Mouse (Mus musculus) gastrocnemius, adult 2 months (tissue): Measurements from ENCODE around the gene Plekha4. TPM values are rescaled to one million over a fixed set of nuclear protein-coding genes. Genes with fewer than 3 reads are reported as not detected.
A peak's percentile ranks its signal among the peaks of the same experiment; 100 is the strongest.
"Not testable (repeated sequence)": the region's sequence is repeated elsewhere in the genome, so short reads cannot be mapped to it uniquely, and the experiment has no call there.

Experiments
- DNase-seq: peaks from one replicate; pipeline ENCODE4 v3.0.0; 2022
- H3K27ac ChIP-seq: fragments of 200-600 bp; 2 replicates; pipeline ENCODE4 v1.8.1; 2022; ENCODE audit warnings: mild to moderate bottlenecking
- H3K4me3 ChIP-seq: fragments of 200-600 bp; 2 replicates; pipeline ENCODE4 v1.8.1; 2022; ENCODE audit warnings: mild to moderate bottlenecking, moderate library complexity
- CTCF ChIP-seq: fragments of 200-600 bp; IDR thresholded peaks from 2 replicates; pipeline ENCODE4 v1.8.1; 2022; ENCODE audit warnings: antibody characterized with exemption, mild to moderate bottlenecking, moderate library complexity
- intact Hi-C: fragments of 180-260 bp; cut with DNase I; formaldehyde crosslinking; loops from one replicate; pipeline ENCODE4 v1.15.1; 2025
- long read RNA-seq, 2 experiments: library from polyadenylated mRNA; stranded (forward); transcript quantifications; one replicate each; pipeline ENCODE4 v2.0.0; 2021
- total RNA-seq, 2 experiments: library from RNA; stranded (reverse); gene quantifications; 2 replicates each; pipeline ENCODE4 v1.2.3; 2021

Gene Plekha4
- 1 to 10 TPM; 3.4 to 3.5 TPM for total RNA-seq
- long read RNA-seq, experiment 1, result 0 reads
- long read RNA-seq, experiment 2, partial matches to known transcripts, result 0 of 1 reads
- long read RNA-seq, experiment 2, other reads (novel, unspliced or antisense), result 1 of 1 reads

- H3K27ac ChIP-seq, result peak within 1 kb of the TSS; percentile 100
- H3K4me3 ChIP-seq, result peak within 1 kb of the TSS; percentile 92
- peak; percentile 96 for DNase-seq
- intact Hi-C loops, result loop anchor here (1.0 kb wide), 1 partner anchor 55 kb away; no protein-coding TSS in a partner anchor
- TF ChIP-seq CTCF, result no peak
Observed at GRCm38 (mm10) chr7:45525809-45526473, at the start of gene Plekha4, which contains the start of gene Ppp1r15a. Gene Plekha4 (plus strand): TSS chr7:45526330. Gene Ppp1r15a (minus strand): TSS chr7:45526268.

- peak overlapping the region; percentile 85 for H3K27ac ChIP-seq
- intact Hi-C loops, result loop anchor here (2.0 to 5.0 kb wide), 2 partner anchors 84 to 206 kb away; partner anchors contain the start of gene Ntn5
- H3K4me3 ChIP-seq, result no peak overlapping the region
- peak; percentile 5 for DNase-seq
- TF ChIP-seq CTCF, result no peak
Observed at GRCm38 (mm10) chr7:45476453-45476852, 49.7 kb upstream of the Plekha4 start.

GRCm38 (mm10) chr7:45477003-45477402 is 49.1 kb upstream of the Plekha4 start:
- intact Hi-C loops, result loop anchor here (2.0 to 5.0 kb wide), 2 partner anchors 84 to 205 kb away; partner anchors contain the start of gene Ntn5
- Histone ChIP-seq H3K4me3 (no peak overlapping the region), H3K27ac (peak overlapping the region; percentile 85)
- DNase-seq, result peak; percentile 80
- peak; percentile 75 for TF ChIP-seq CTCF

- H3K27ac ChIP-seq, result no peak overlapping the region
- intact Hi-C loops, result loop anchor here (1.0 to 5.0 kb wide), 2 partner anchors 29 to 204 kb away; partner anchors contain the start of gene Ntn5
- TF ChIP-seq CTCF, result no peak
- no peak overlapping the region for H3K4me3 ChIP-seq
- DNase-seq, result no peak
Observed at GRCm38 (mm10) chr7:45478774-45479173, 47.4 kb upstream of the Plekha4 start.

GRCm38 (mm10) chr7:45480310-45480709 is 45.8 kb upstream of the Plekha4 start:
- intact Hi-C loops, H3K4me3 ChIP-seq, DNase-seq, H3K27ac ChIP-seq: not testable (repeated sequence)

GRCm38 (mm10) chr7:45481374-45481927 is 44.7 kb upstream of the Plekha4 start, which contains the start of gene Tulp2:
Gene Tulp2 (plus strand): TSS chr7:45481877.
- DNase-seq, result peak; percentile 74
- no peak for TF ChIP-seq CTCF
- H3K4me3 ChIP-seq, result no peak within 1 kb of the TSS
- intact Hi-C loops, result no loop called here
- no peak within 1 kb of the TSS for H3K27ac ChIP-seq

GRCm38 (mm10) chr7:45482166-45482565 is 44.0 kb upstream of the Plekha4 start:
- TF ChIP-seq CTCF, result no peak
- no peak for DNase-seq
- H3K27ac ChIP-seq, result no peak overlapping the region
- intact Hi-C loops, result no loop called here
- H3K4me3 ChIP-seq, result no peak overlapping the region

GRCm38 (mm10) chr7:45484985-45485384 is 41.1 kb upstream of the Plekha4 start:
- DNase-seq, H3K4me3 ChIP-seq, H3K27ac ChIP-seq, intact Hi-C loops: not testable (repeated sequence)

GRCm38 (mm10) chr7:45486158-45486557 is 40.0 kb upstream of the Plekha4 start:
- no peak for TF ChIP-seq CTCF
- no peak overlapping the region for H3K4me3 ChIP-seq
- no peak overlapping the region for H3K27ac ChIP-seq
- intact Hi-C loops, result no loop called here
- DNase-seq, result no peak

- intact Hi-C loops, result no loop called here
- no peak for DNase-seq
- Histone ChIP-seq H3K4me3 (no peak within 1 kb of the TSS), H3K27ac (peak within 1 kb of the TSS; percentile 89; the same call in 1 of the 2 replicates)
- TF ChIP-seq CTCF, result no peak
Observed at GRCm38 (mm10) chr7:45486761-45487415, 39.2 kb upstream of the Plekha4 start, which contains the start of gene Gm45808. Gene Gm45808 (minus strand): TSS chr7:45486811.

- no peak for DNase-seq
- Histone ChIP-seq H3K4me3 (peak overlapping the region; percentile 82), H3K27ac (peak overlapping the region; percentile 89)
- no peak for TF ChIP-seq CTCF
- intact Hi-C loops, result no loop called here
Observed at GRCm38 (mm10) chr7:45487861-45488292, 38.3 kb upstream of the Plekha4 start.

- no peak for TF ChIP-seq CTCF
- H3K27ac ChIP-seq, result peak within 1 kb of the TSS; percentile 89
- H3K4me3 ChIP-seq, result peak within 1 kb of the TSS; percentile 82
- peak; percentile 89 for DNase-seq
- intact Hi-C loops, result no loop called here
Observed at GRCm38 (mm10) chr7:45488293-45489204, 37.6 kb upstream of the Plekha4 start, which contains the start of gene Dhdh. Gene Dhdh (minus strand): TSS chr7:45488805.
